Mouse (Mus musculus) heart, embryonic 14.5 days (tissue): Measurements from ENCODE around the gene Sh2b1. TPM values are rescaled to one million over a fixed set of nuclear protein-coding genes. Genes with fewer than 3 reads are reported as not detected.

Experiments
- ATAC-seq: fragments of 200-750 bp; cut with Nextera tagmentation; 2 replicates; pipeline ENCODE4 v1.8.0; 2017; ENCODE audit warnings: low read depth, moderate TSS enrichment; ENCODE audit not compliant: insufficient number of reproducible peaks, insufficient read depth, low FRiP score
- H3K27ac ChIP-seq, 2 experiments: fragments of 200-500 bp in 1 of 2; fragments of 300-500 bp in 1 of 2; sonication (generic) in 1 of 2; replicated peaks in 1 of 2; 2 replicates each; pipeline ENCODE4 v1.5.1; 2012 to 2014; ENCODE audit warnings: low read depth in 2 of 2, low read length in 2 of 2, control low read depth in 1 of 2, mild to moderate bottlenecking in 1 of 2, mixed read lengths in 1 of 2; ENCODE audit not compliant: control insufficient read depth in 1 of 2, insufficient read depth in 1 of 2
- H3K27me3 ChIP-seq: fragments of 300-500 bp; sonication (generic); 2 replicates; pipeline ENCODE4 v1.6.1; 2014; ENCODE audit warnings: mild to moderate bottlenecking, low read length, control low read depth; ENCODE audit not compliant: control insufficient read depth, insufficient read depth
- H3K36me3 ChIP-seq: fragments of 300-500 bp; sonication (generic); 2 replicates; pipeline ENCODE4 v1.6.1; 2014; ENCODE audit warnings: mild to moderate bottlenecking, control low read depth, low read length, mixed read lengths; ENCODE audit not compliant: control insufficient read depth, insufficient read depth
- H3K4me1 ChIP-seq, 2 experiments: fragments of 200-500 bp in 1 of 2; fragments of 300-500 bp in 1 of 2; sonication (generic) in 1 of 2; 2 replicates each; pipeline ENCODE4 v1.6.1; 2012 to 2014; ENCODE audit warnings: low read length in 2 of 2, control low read depth in 1 of 2, mixed read lengths in 1 of 2; ENCODE audit not compliant: control insufficient read depth in 2 of 2, insufficient read depth in 2 of 2
- H3K4me2 ChIP-seq: fragments of 300-500 bp; sonication (generic); 2 replicates; pipeline ENCODE4 v1.6.1; 2014; ENCODE audit warnings: mild to moderate bottlenecking, low read length
- H3K4me3 ChIP-seq, 2 experiments: fragments of 200-500 bp in 1 of 2; fragments of 300-500 bp in 1 of 2; sonication (generic) in 1 of 2; 2 replicates each; pipeline ENCODE4 v1.5.1; 2012 to 2014; ENCODE audit warnings: low read length in 2 of 2, mild to moderate bottlenecking in 2 of 2, control low read depth in 1 of 2, low read depth in 1 of 2, moderate library complexity in 1 of 2; ENCODE audit not compliant: control insufficient read depth in 1 of 2, insufficient read depth in 1 of 2
- H3K9ac ChIP-seq: fragments of 300-500 bp; sonication (generic); 2 replicates; pipeline ENCODE4 v1.6.1; 2014; ENCODE audit warnings: mild to moderate bottlenecking, low read length
- H3K9me3 ChIP-seq: fragments of 300-500 bp; sonication (generic); 2 replicates; pipeline ENCODE4 v1.6.1; 2016; ENCODE audit warnings: low read length, control low read depth; ENCODE audit not compliant: control insufficient read depth
- WGBS: fragments of 180-500 bp; shearing (Covaris S2); extraction: QIAGEN DNeasy Blood & Tissue Kit; methylation state at CpG from one replicate; pipeline ENCODE4 v1.1.7; 2014; 5-methylcytosine and 5-hydroxymethylcytosine counted together
- polyA plus RNA-seq: library from polyadenylated mRNA; unstranded; fragments of >200 nt; fragmentation: Nextera tagmentation; extraction: Ambion mirVana; gene quantifications from 2 replicates; pipeline ENCODE4 v1.2.1, GENCODE M21; 2014

Sh2b1 gene
- polyA plus RNA-seq, 1 experiment from 2014 or later = 39.0 TPM

- ATAC-seq = no peak
- H3K4me1 ChIP-seq = no peaks in the 10 kb centered on the region
- H3K36me3 ChIP-seq = no peaks in the 10 kb centered on the region
- no peak overlapping the region for H3K4me3 ChIP-seq
- H3K27me3 ChIP-seq = no peaks in the 10 kb centered on the region; the same call in 1 of the 2 replicates
- no peak overlapping the region for H3K9ac ChIP-seq
- no peak overlapping the region for H3K27ac ChIP-seq
- no peak overlapping the region for H3K4me2 ChIP-seq
- WGBS = 51% methylated on average over 8 of the region's 8 CpGs
- H3K9me3 ChIP-seq = no peaks in the 10 kb centered on the region
Observed at GRCm38 (mm10) chr7:126417045-126417444, 58.2 kb downstream of the Sh2b1 start.

Other genes with a start within 250 kb of the Sh2b1 start
- 15.2 and 16.8 TPM in 2 replicates for gene Sbk1, start 202.8 kb downstream of the Sh2b1 start, polyA plus RNA-seq
- 3.3 and 3.4 TPM in 2 replicates for gene Lat, start 105.9 kb downstream of the Sh2b1 start, polyA plus RNA-seq
- gene Spns1, start 98.0 kb downstream of the Sh2b1 start, polyA plus RNA-seq = 35.1 and 35.8 TPM in 2 replicates
- 1.3 and 2.0 TPM in 2 replicates for gene Nfatc2ip, start 78.7 kb downstream of the Sh2b1 start, polyA plus RNA-seq
- not detected in 2 replicates for gene Cd19, start 60.5 kb downstream of the Sh2b1 start, polyA plus RNA-seq
- gene Rabep2, start 46.7 kb downstream of the Sh2b1 start, polyA plus RNA-seq = 19.6 and 19.8 TPM in 2 replicates
- gene Atp2a1, start 12.3 kb downstream of the Sh2b1 start, polyA plus RNA-seq = 0.26 and 1.3 TPM in 2 replicates
- 188 and 199 TPM in 2 replicates for gene Tufm, start 11.9 kb upstream of the Sh2b1 start, polyA plus RNA-seq
- 31.2 and 38.8 TPM in 2 replicates for gene Atxn2l, start 28.0 kb upstream of the Sh2b1 start, polyA plus RNA-seq
- gene Eif3c, start 91.0 kb upstream of the Sh2b1 start, polyA plus RNA-seq = 112 and 116 TPM in 2 replicates
- gene Apobr, start 109.5 kb upstream of the Sh2b1 start, polyA plus RNA-seq = 0.53 and 0.81 TPM in 2 replicates
- 14.2 and 21.8 TPM in 2 replicates for gene Cln3, start 110.4 kb upstream of the Sh2b1 start, polyA plus RNA-seq
- gene Il27, start 119.5 kb upstream of the Sh2b1 start, polyA plus RNA-seq = not detected in 2 replicates
- gene Nupr1, start 155.4 kb upstream of the Sh2b1 start, polyA plus RNA-seq = 7.4 and 10.9 TPM in 2 replicates
- gene Sgf29, start 173.9 kb upstream of the Sh2b1 start, polyA plus RNA-seq = 22.4 and 30.2 TPM in 2 replicates
- gene Sult1a1, start 201.0 kb upstream of the Sh2b1 start, polyA plus RNA-seq = 12.3 and 13.5 TPM in 2 replicates
- gene Bola2, start 220.0 kb upstream of the Sh2b1 start, polyA plus RNA-seq = 91.7 and 102 TPM in 2 replicates
- gene Slx1b, start 220.4 kb upstream of the Sh2b1 start, polyA plus RNA-seq = 4.6 and 5.5 TPM in 2 replicates
- 10.2 and 13.7 TPM in 2 replicates for gene Coro1a, start 232.4 kb upstream of the Sh2b1 start, polyA plus RNA-seq